Mouse (Mus musculus) C2C12 (cell line): ENCODE measurements around the gene Lyrm7.

Source experiments
- CEBPB ChIP-seq: IDR thresholded peaks from one replicate; pipeline ENCODE4 v1.6.1; 2011; ENCODE audit warnings: low read depth, mild to moderate bottlenecking, control low read depth, moderate library complexity
- CTCF ChIP-seq: IDR thresholded peaks from one replicate; pipeline ENCODE4 v1.5.1; 2011; ENCODE audit not compliant: control insufficient read depth, insufficient read depth, insufficient read length
- MYOG ChIP-seq: IDR thresholded peaks from one replicate; pipeline ENCODE4 v1.6.1; 2011; ENCODE audit not compliant: control insufficient read depth, insufficient read length; ENCODE audit errors: extremely low read depth
- USF1 ChIP-seq: IDR thresholded peaks from one replicate; pipeline ENCODE4 v1.6.1; 2011; ENCODE audit warnings: low read depth, mild to moderate bottlenecking, control low read depth, moderate library complexity

GRCm38 (mm10) chr11:54809582-54809981, 51.1 kb downstream of the Lyrm7 start:
- no peak for TF ChIP-seq CTCF
- TF ChIP-seq CEBPB: no peak
- TF ChIP-seq MYOG: no peak
- no peak for TF ChIP-seq USF1
